Mouse (Mus musculus) stomach, postnatal 0 days (tissue): ENCODE measurements around the gene Gm21411. TPM values are rescaled to one million over a fixed set of nuclear protein-coding genes. Genes with fewer than 3 reads are reported as not detected.
"Not testable (repeated sequence)": the region's sequence is repeated elsewhere in the genome, so short reads cannot be mapped to it uniquely, and the experiment has no call there.

Experiments
- ATAC-seq: fragments of 200-750 bp; cut with Nextera tagmentation; 2 replicates; pipeline ENCODE4 v1.8.0; 2017; ENCODE audit not compliant: low FRiP score, low TSS enrichment
- DNase-seq: peaks from one replicate; pipeline ENCODE4 v3.0.0-alpha.2; 2016; ENCODE audit warnings: low spot score
- H3K27ac ChIP-seq: fragments of 300-500 bp; sonication (generic); replicated peaks from 2 replicates; pipeline ENCODE4 v1.5.1; 2014; ENCODE audit warnings: mild to moderate bottlenecking, control low read depth
- H3K27me3 ChIP-seq: fragments of 300-500 bp; sonication (generic); 2 replicates; pipeline ENCODE4 v1.6.1; 2014; ENCODE audit warnings: low read length; ENCODE audit not compliant: control insufficient read depth, insufficient read depth
- H3K36me3 ChIP-seq: fragments of 300-500 bp; sonication (generic); 2 replicates; pipeline ENCODE4 v1.6.1; 2014; ENCODE audit warnings: low read length, mixed read lengths; ENCODE audit not compliant: control insufficient read depth, insufficient read depth
- H3K4me1 ChIP-seq: fragments of 300-500 bp; sonication (generic); replicated peaks from 2 replicates; pipeline ENCODE4 v1.6.1; 2014; ENCODE audit warnings: antibody characterized with exemption; ENCODE audit not compliant: control insufficient read depth, insufficient read depth
- H3K4me2 ChIP-seq: fragments of 300-500 bp; sonication (generic); replicated peaks from 2 replicates; pipeline ENCODE4 v1.6.1; 2014; ENCODE audit warnings: low read depth, mild to moderate bottlenecking, control low read depth, moderate library complexity
- H3K4me3 ChIP-seq: fragments of 300-500 bp; sonication (generic); 2 replicates; pipeline ENCODE4 v1.5.1; 2014; ENCODE audit warnings: low read depth, low read length, control low read depth
- H3K9ac ChIP-seq: fragments of 300-500 bp; sonication (generic); 2 replicates; pipeline ENCODE4 v1.6.1; 2014; ENCODE audit warnings: mild to moderate bottlenecking, low read length, control low read depth, mixed read lengths
- H3K9me3 ChIP-seq: fragments of 300-500 bp; sonication (generic); 2 replicates; pipeline ENCODE4 v1.6.1; 2016; ENCODE audit warnings: low read length; ENCODE audit not compliant: control insufficient read depth
- CTCF ChIP-seq: IDR thresholded peaks from 2 replicates; pipeline ENCODE4 v1.5.1; 2016; ENCODE audit warnings: antibody characterized with exemption, low read depth, mild to moderate bottlenecking, moderate library complexity
- EP300 ChIP-seq: optimal IDR thresholded peaks from 2 replicates; pipeline ENCODE3; 2016; ENCODE audit warnings: antibody characterized with exemption
- WGBS: fragments of 180-500 bp; shearing (Covaris S2); extraction: QIAGEN DNeasy Blood & Tissue Kit; methylation state at CpG from one replicate; pipeline ENCODE4 v1.1.7; 2014; 5-methylcytosine and 5-hydroxymethylcytosine counted together
- polyA plus RNA-seq: library from polyadenylated mRNA; unstranded; fragments of >200 nt; fragmentation: Nextera tagmentation; extraction: Ambion mirVana; gene quantifications from 2 replicates; pipeline ENCODE4 v1.2.1, GENCODE M21; 2015

Gene Gm21411
- not detected in 2 replicates for polyA plus RNA-seq

DNA sequence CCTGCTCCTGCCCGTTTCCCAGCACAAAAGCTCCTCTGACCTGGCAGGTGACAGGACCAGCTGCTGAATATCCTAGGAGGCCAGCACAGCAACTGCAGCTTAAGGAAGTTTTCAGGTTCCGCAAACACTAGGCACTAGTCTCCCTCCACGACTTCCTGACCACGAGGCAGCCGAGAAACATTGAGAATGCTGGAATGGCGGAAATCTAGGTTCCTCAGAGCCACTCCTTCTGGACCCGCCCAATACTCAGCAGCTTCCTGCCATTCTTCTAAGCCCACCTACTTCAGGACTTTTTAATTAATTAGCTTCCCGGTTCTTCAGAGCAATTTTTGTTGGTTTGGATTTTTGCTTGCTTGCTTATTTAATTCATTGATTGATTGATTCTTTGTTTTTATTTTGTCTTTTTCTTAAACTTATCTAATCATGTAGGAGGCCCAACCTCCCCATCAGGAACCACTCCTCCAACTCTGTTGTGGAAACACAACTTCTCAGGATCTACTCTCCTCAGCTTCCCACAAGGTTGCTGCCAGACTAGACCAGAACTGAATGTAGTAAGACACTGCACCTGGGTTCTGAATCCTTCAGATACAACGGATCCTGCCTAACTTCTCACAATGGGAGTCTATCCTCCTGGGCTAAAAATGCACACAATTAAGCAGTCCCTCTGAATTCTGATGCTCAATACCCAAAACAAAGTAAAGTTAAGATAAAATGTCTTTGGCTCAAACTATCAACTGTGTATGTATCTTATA lies at the start of gene Gm21411:
Gene Gm21411 (minus strand): TSS at position 205 of the 752 bp plus-strand sequence.
- WGBS, result 68% methylated on average over 9 of the region's 9 CpGs

DNA sequence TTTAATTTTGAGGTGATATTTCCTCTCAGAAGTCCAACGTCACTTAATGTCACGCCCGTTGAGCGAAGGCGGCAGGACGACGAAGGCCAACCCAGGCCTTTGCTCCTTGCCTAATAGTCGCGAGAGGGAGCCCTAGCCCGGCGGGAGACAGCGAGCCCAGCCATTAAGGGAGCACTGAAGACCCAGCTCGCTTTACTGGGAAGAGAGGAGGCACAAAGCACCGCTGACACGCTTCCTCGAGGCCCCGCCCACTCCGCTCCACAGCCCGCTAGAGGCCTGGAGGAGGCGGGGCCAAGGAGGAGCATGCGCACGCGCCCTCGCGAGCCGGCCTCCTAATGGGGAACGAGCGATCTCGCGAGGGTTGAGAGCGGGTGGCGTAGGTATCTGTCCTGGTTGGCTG lies 32.3 kb upstream of the Gm21411 start:
- not testable (repeated sequence) for H3K4me2 ChIP-seq, DNase-seq, H3K4me1 ChIP-seq, H3K36me3 ChIP-seq, H3K9me3 ChIP-seq, ATAC-seq, H3K27me3 ChIP-seq, H3K27ac ChIP-seq, H3K9ac ChIP-seq, H3K4me3 ChIP-seq
- 63% methylated on average over 31 of the region's 32 CpGs for WGBS

More for the DNA sequence above, at the start of gene Gm21411:
- not testable (repeated sequence) for H3K4me2 ChIP-seq, H3K27me3 ChIP-seq, H3K36me3 ChIP-seq, H3K27ac ChIP-seq, H3K4me1 ChIP-seq, H3K9ac ChIP-seq, ATAC-seq, DNase-seq, H3K9me3 ChIP-seq, H3K4me3 ChIP-seq

DNA sequence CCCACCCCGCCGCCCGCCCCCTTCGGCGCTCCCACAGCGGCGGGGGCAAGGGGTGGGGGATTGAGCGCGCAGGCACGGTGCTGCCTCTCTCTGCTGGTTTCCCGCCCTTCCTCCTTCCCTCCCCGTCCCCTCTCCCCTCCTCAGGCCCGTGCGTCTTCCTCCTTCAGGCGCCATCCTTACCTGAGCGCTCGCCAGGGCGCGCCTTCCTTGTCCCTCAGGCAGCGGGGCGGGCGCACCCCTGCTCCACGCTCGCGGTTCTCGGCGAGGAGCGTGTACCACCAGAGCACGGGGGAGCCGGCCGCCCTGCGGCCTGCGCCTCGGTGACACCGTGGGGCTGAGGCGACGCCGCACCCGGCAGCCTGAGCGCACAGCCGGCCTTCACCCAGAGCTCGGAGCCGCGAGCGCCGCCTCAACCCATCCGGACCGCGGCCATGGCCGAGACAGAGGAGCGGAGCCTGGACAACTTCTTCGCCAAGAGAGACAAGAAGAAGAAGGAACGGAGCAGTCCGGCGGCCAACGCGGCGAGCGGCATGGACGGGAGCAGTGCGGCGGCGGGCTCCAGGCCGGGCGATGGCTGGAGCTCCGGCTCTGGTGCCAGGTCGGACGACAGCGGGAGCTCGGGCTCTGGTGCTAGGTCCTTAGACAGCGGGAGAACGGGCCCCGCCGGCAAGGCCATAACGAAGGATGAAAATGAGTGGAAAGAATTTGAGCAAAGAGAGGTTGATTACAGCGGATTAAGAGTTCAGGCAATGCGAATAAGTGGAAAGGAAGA lies 23.1 kb upstream of the Gm21411 start:
- H3K27me3 ChIP-seq, result no peaks in the 10 kb centered on the region
- DNase-seq (no peak), ATAC-seq (no peak)
- WGBS, result 10% methylated on average over 77 of the region's 77 CpGs
- H3K27ac ChIP-seq, result no peak overlapping the region
- H3K4me3 ChIP-seq, result 0 out of 2 replicates have a peak overlapping the region, but pooled peaks have one; percentile 1
- H3K4me1 ChIP-seq, result no peaks in the 10 kb centered on the region
- H3K9ac ChIP-seq, result no peak overlapping the region
- 0 out of 2 replicates have a peak overlapping the region, but pooled peaks have one; percentile 11 for H3K4me2 ChIP-seq
- 0 out of 2 replicates have a peak, but pooled peaks cover 4% of the 10 kb centered on the region for H3K9me3 ChIP-seq
- TF ChIP-seq EP300 (no peak), CTCF (no peak)
- no peaks in the 10 kb centered on the region for H3K36me3 ChIP-seq

DNA sequence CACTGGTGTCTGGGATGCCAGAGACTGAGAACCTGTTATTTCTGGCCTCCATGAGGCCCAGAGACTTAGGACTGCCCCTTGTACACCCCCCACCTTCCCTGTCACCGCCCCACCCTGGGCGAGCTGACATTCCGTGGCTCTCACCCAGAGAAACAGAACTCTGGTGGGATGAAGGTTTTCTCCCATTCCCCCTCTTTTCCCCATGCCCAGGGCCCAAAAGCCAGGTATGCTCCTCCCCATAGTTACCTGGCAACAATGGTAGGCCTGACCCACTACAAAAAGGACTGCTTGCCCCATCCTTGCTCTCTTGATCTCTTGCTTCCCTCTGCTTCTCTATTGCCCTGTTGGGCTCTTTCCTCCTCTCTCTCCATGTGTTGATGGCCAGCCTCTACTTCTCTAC lies 5.8 kb upstream of the Gm21411 start:
- ATAC-seq, result no peak
- Histone ChIP-seq H3K27me3 (no peaks in the 10 kb centered on the region), H3K9me3 (no peaks in the 10 kb centered on the region), H3K9ac (no peak overlapping the region), H3K4me2 (no peak overlapping the region), H3K4me1 (no peaks in the 10 kb centered on the region), H3K4me3 (no peak overlapping the region), H3K27ac (no peak overlapping the region), H3K36me3 (no peaks in the 10 kb centered on the region)
- DNase-seq, result no peak
- TF ChIP-seq EP300, result no peak
- TF ChIP-seq CTCF, result no peak
- WGBS, result 82% methylated on average over 3 of the region's 3 CpGs

DNA sequence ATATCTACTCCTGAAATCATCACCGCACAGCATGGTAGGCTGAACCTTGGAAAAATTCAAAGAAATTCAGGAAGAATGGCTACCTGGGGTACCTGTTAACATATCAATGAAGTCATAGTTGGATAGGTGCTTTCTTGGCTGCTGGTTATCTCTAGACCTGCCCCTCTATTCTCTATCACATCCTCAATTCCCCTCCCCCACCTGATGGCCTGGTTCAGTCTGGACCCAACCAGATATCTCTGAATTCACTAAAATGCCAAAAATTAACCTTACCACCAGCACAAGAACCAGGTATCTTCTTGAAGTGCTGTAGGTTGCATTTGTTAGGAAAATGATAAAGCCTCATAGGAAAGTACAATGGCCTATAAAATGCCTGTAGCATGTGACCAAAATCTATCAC lies 1.3 kb downstream of the Gm21411 start:
- H3K36me3 ChIP-seq, H3K9ac ChIP-seq, H3K4me2 ChIP-seq, H3K4me1 ChIP-seq, DNase-seq, H3K27ac ChIP-seq, H3K27me3 ChIP-seq, H3K4me3 ChIP-seq, H3K9me3 ChIP-seq, ATAC-seq: not testable (repeated sequence)
- 91% methylated on average over 1 of the region's 1 CpGs for WGBS

GRCm38 (mm10) chr4:146904782-146905181 lies 4.6 kb downstream of the Gm21411 start:
- not testable (repeated sequence) for H3K27ac ChIP-seq, H3K4me1 ChIP-seq, H3K9me3 ChIP-seq, H3K36me3 ChIP-seq, ATAC-seq, H3K4me3 ChIP-seq, H3K27me3 ChIP-seq, H3K4me2 ChIP-seq, DNase-seq, H3K9ac ChIP-seq
- 78% methylated on average over 2 of the region's 2 CpGs for WGBS

GRCm38 (mm10) chr4:146903126-146903525 lies 6.3 kb downstream of the Gm21411 start:
- not testable (repeated sequence) for ATAC-seq, H3K4me3 ChIP-seq, H3K4me2 ChIP-seq, H3K27ac ChIP-seq, H3K4me1 ChIP-seq, H3K9me3 ChIP-seq, H3K36me3 ChIP-seq, DNase-seq, H3K9ac ChIP-seq, H3K27me3 ChIP-seq
- WGBS, result 62% methylated on average over 3 of the region's 3 CpGs
